Mouse (Mus musculus) heart, postnatal 14 days (tissue): ENCODE results near the gene Vmn1r65. TPM values are rescaled to one million over a fixed set of nuclear protein-coding genes. Genes with fewer than 3 reads are reported as not detected.
"Not testable (repeated sequence)": the region's sequence is repeated elsewhere in the genome, so short reads cannot be mapped to it uniquely, and the experiment has no call there.

Experiments used
- DNase-seq, 2 experiments: peaks; one replicate each; pipeline ENCODE4 v3.0.0; 2021 to 2022
- intact Hi-C: fragments of 180-260 bp; cut with DNase I; formaldehyde crosslinking; loops from one replicate; pipeline ENCODE4 v1.15.1; 2025
- long read RNA-seq, 2 experiments: library from polyadenylated mRNA; stranded (forward); transcript quantifications; one replicate each; pipeline ENCODE4 v2.0.0; 2021
- total RNA-seq, 2 experiments: library from RNA; stranded (reverse); gene quantifications; 2 replicates each; pipeline ENCODE4 v1.2.3; 2021

The Vmn1r65 gene
- not detected for total RNA-seq
- long read RNA-seq, experiment 1, result 0 reads
- long read RNA-seq, experiment 2, result 0 reads

DNA sequence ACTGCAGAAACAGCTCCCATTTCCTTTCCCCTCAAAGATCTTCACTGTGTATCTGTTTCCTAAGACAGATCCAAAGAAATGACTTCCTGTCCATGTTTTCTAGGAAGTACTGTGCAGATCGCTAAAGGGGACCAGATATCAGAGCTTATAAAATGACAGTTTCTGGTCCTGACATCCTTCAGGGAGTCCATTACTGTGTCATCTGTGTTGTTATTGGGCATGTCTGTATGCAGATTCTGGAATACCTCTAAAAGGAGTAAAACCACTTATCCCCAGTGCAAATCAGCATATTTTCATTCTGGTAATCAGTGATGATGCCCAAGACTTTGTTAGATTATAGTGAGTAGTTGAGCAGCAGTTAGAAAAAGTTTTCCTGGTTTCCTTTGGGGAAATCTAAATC, at the start of gene Vmn1r65:
Vmn1r65 (minus strand) TSS at position 101 of the 400 bp plus-strand sequence.
- intact Hi-C loops, result no loop called here
- DNase-seq, result no peak

DNA sequence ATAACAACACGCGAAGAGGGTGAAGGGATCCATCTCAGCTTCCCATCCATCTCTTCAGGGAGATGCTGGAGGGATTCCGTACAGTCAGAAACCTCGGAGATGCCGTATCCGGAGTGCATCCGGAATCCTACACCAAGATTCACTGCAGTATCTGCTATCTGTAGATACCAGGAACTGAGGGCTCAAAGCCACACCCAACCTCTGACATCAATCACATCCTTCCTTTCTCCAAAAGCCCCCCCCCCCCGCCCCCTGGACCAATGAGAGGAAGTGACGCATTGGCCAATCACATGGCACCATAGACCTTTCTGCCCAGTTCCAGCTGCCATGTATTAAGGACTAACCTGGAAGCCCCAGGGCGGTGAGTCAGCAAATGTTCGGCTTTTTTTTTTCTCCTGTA, 34.1 kb upstream of the Vmn1r65 start, which contains the start of gene Nlrp4c:
Nlrp4c (plus strand) TSS at position 301 of the 400 bp plus-strand sequence.
- intact Hi-C loops, result no loop called here
- DNase-seq, result no peak

DNA sequence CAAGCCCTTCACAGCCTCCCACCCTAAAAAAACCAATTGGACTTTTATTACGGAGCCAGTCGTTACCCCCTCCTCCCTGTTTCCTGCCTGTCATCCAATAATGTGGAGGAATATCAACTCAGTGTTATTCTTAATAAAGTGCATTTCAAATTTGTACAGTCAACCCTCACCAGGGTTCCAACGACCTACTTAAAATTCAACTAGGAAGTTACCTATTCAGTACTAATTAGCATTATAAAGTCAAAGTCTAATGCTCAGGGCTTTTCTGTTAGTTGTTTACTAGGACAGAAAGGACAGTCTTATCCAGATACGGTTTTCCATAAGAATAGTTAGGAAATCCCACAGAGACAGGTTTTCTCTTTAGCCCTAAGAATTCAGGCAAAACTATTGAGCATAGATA, 28.4 kb downstream of the Vmn1r65 start:
- DNase-seq, intact Hi-C loops: not testable (repeated sequence)

DNA sequence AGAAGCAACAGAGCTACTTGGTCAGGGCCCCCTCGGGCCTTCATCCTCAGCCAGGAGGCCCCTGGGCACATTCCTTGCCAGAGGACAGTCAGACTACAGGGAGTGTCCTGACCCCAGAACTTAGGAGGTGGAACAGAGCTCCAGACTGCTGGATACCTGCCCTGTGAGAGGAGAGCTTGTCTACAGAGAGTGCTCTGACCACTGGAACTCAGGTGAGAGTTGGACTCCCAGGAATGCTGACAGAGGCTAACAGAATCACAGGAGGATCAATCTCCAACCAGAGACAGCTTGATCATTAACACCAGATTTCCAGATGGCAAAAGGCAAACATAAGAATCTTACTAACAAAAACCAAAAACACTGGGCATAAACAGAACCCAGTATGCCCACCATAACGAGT, 38.3 kb downstream of the Vmn1r65 start:
- intact Hi-C loops, DNase-seq: not testable (repeated sequence)

Other genes with a start within 250 kb of the Vmn1r65 start
- not detected for gene Vmn1r63, start 205.6 kb downstream of the Vmn1r65 start, total RNA-seq
- gene Vmn1r64, start 126.5 kb downstream of the Vmn1r65 start, total RNA-seq, result not detected
- not detected for gene Nlrp4c, start 34.2 kb upstream of the Vmn1r65 start, total RNA-seq
- 10 to 100 TPM; 37.8 to 38.9 TPM for gene Zfp787, start 145.0 kb upstream of the Vmn1r65 start, total RNA-seq
- gene Zfp444, start 161.2 kb upstream of the Vmn1r65 start, total RNA-seq, result 10 to 100 TPM; 10.3 to 11.5 TPM
- gene Galp, start 186.1 kb upstream of the Vmn1r65 start, total RNA-seq, result not detected
- gene Zscan5b, start 211.3 kb upstream of the Vmn1r65 start, total RNA-seq, result not detected
- gene Epp13, start 241.7 kb upstream of the Vmn1r65 start, total RNA-seq, result not detected